In genomic region chr4:133211751-133212561, GRCm38 (mm10) we compare ENCODE assay signal across 9 mouse cellular contexts. TPM values are rescaled to one million over a fixed set of nuclear protein-coding genes. Genes with fewer than 3 reads are reported as not detected.
DNase-seq lines count a peak whose midpoint lies in the region; ATAC-seq and TF ChIP-seq lines count a peak whose summit lies in the region.
"Had no signal": no experiment of that assay in that cellular context is flagged by ENCODE, and none has a peak within 500 bp of the region (broad histone marks: within the 10 kb centered on the region; RNA-seq: fewer than 3 reads in every experiment).

Gene Cd164l2, plus strand, starts transcription at chr4:133212131.
Gene Gpr3, minus strand, starts transcription at chr4:133212536.

- peak within 1 kb of the TSS; percentile 63 for H3K9ac ChIP-seq in hindbrain, embryonic 15.5 days

- 0 out of 2 replicates have a peak, but pooled peaks have one; percentile 3 for ATAC-seq in frontal cortex, adult (ENCODE audit: low TSS enrichment)
- ATAC-seq in hindbrain, embryonic 15.5 days (ENCODE audit: low FRiP score, low read depth) = peak; percentile 74

- H3K27ac ChIP-seq in testis, adult 2 months (ENCODE audit: control insufficient read depth, insufficient read depth, low read depth, low read length) = no peak within 1 kb of the TSS; the same call in 1 of the 2 replicates
- H3K27ac ChIP-seq in hindbrain, embryonic 15.5 days (replicated peaks) = no peak within 1 kb of the TSS

- no peaks in the 10 kb centered on the region for H3K27me3 ChIP-seq in testis, adult 2 months (ENCODE audit: control insufficient read depth, insufficient read depth, low read length)
- H3K27me3 ChIP-seq in hindbrain, embryonic 15.5 days = peaks cover 15% of the 10 kb centered on the region
- H3K27me3 ChIP-seq in myocyte (ENCODE audit: control insufficient read depth, insufficient read depth, insufficient read length) = no peaks in the 10 kb centered on the region

- H3K4me1 ChIP-seq in testis, adult 2 months (ENCODE audit: control insufficient read depth, insufficient read depth, low read length) = peaks cover 25% of the 10 kb centered on the region
- peaks cover 26% of the 10 kb centered on the region for H3K4me1 ChIP-seq in hindbrain, embryonic 15.5 days (replicated peaks)

- no peak for DNase-seq in frontal cortex, postnatal 14 days (ENCODE audit: low spot score in 2 of 2)
- no peak for DNase-seq in testis, postnatal 14 days (ENCODE audit: low spot score)
- DNase-seq in adrenal gland, postnatal 36 days = no peak
- no peak for DNase-seq in ovary, postnatal 14 days (ENCODE audit: low spot score)

- H3ac ChIP-seq in myocyte (ENCODE audit: control insufficient read depth, insufficient read length) = peak within 1 kb of the TSS; percentile 24

- no peak for TF ChIP-seq POLR2A in testis, adult 2 months (IDR thresholded peaks at IDR 0.05; ENCODE audit: control insufficient read depth, low read depth, low read length)
- TF ChIP-seq POLR2A in myocyte (IDR thresholded peaks at IDR 0.05; ENCODE audit: insufficient read length, low read depth) = no peak

- WGBS in hindbrain, embryonic 15.5 days = 1% methylated on average over 51 of the region's 52 CpGs

- no peaks in the 10 kb centered on the region for H3K9me3 ChIP-seq in hindbrain, embryonic 15.5 days

- peak within 1 kb of the TSS; percentile 88 for H3K4me2 ChIP-seq in hindbrain, embryonic 15.5 days
- H3K4me2 ChIP-seq in myocyte (ENCODE audit: low read depth) = peak within 1 kb of the TSS; percentile 92

- H3K79me2 ChIP-seq in myocyte (ENCODE audit: control insufficient read depth, insufficient read depth) = no peaks in the 10 kb centered on the region

- H3K36me3 ChIP-seq in testis, adult 2 months (ENCODE audit: control insufficient read depth, insufficient read depth, low read length) = no peaks in the 10 kb centered on the region
- no peaks in the 10 kb centered on the region for H3K36me3 ChIP-seq in hindbrain, embryonic 15.5 days
- H3K36me3 ChIP-seq in myocyte (ENCODE audit: control insufficient read depth, insufficient read depth) = no peaks in the 10 kb centered on the region

- TF ChIP-seq CTCF in testis, adult 2 months (IDR thresholded peaks at IDR 0.05; ENCODE audit: control insufficient read depth, insufficient read depth, insufficient replicate concordance, low read depth, low read length) = no peak

- peak within 1 kb of the TSS; percentile 87 for H3K4me3 ChIP-seq in testis, adult 2 months (ENCODE audit: control insufficient read depth, low read depth, low read length)
- peak within 1 kb of the TSS; percentile 67 for H3K4me3 ChIP-seq in hindbrain, embryonic 15.5 days
- peak within 1 kb of the TSS; percentile 18 for H3K4me3 ChIP-seq in myocyte

TF ChIP-seq in myocyte, 11 proteins besides CTCF, POLR2A, EP300 and RAD21:
- no peak for TF ChIP-seq MYOG (IDR thresholded peaks at IDR 0.05; ENCODE audit: control insufficient read depth in 1 of 3, insufficient read depth in 1 of 3, insufficient read length in 2 of 3, low read depth in 2 of 3)
- TF ChIP-seq USF1 (IDR thresholded peaks at IDR 0.05; ENCODE audit: low read depth) = no peak
- no peak for TF ChIP-seq REST (IDR thresholded peaks at IDR 0.05; ENCODE audit: insufficient read depth, insufficient read length)
- no peak for TF ChIP-seq SRF (IDR thresholded peaks at IDR 0.05; ENCODE audit: control insufficient read depth, insufficient read length, low read depth)
- TF ChIP-seq TCF12 (IDR thresholded peaks at IDR 0.05; ENCODE audit: insufficient read depth, poor library complexity, severe bottlenecking) = no peak
- TF ChIP-seq TCF3 (IDR thresholded peaks at IDR 0.05; ENCODE audit: insufficient read length, low read depth) = no peak
- no peak for TF ChIP-seq E2F4 (IDR thresholded peaks at IDR 0.05; ENCODE audit: insufficient read depth)
- TF ChIP-seq MYOD1 (IDR thresholded peaks at IDR 0.05; ENCODE audit: control insufficient read depth in 1 of 3, insufficient read length in 2 of 3, low read depth in 2 of 3) = no peak
- TF ChIP-seq CEBPB (IDR thresholded peaks at IDR 0.05; ENCODE audit: insufficient read depth, poor library complexity, severe bottlenecking) = no peak
- TF ChIP-seq POLR2AphosphoS2 (IDR thresholded peaks at IDR 0.05; ENCODE audit: insufficient read length, low read depth) = no peak
- no peak for TF ChIP-seq MAX (IDR thresholded peaks at IDR 0.05; ENCODE audit: low read depth)

RNA-seq across cellular contexts. Expression of gene Cd164l2, which starts in this region (rescaled TPM):
- polyA plus RNA-seq in testis, adult 2 months (2012; rRNA removed) = 10.0 and 10.7 TPM in 2 replicates
- 3.0 and 4.5 TPM in 2 replicates for polyA plus RNA-seq in hindbrain, embryonic 15.5 days (2015; fragmentation: Nextera tagmentation; extraction: Ambion mirVana)
- polyA plus RNA-seq in myocyte (2012; fragmentation: generic; extraction: Trizol) = 0.22 TPM
- total RNA-seq in adrenal gland, postnatal 36 days (2021) = 1 to 10 TPM in 1 of 2 experiments, under 1 TPM in 1; 0.79 to 1.1 TPM
- total RNA-seq: hematopoietic stem cell, adult 5-6 weeks had no signal

RNA-seq across cellular contexts. Expression of gene Gpr3, which starts in this region (rescaled TPM):
- 7.0 and 9.2 TPM in 2 replicates for polyA plus RNA-seq in testis, adult 2 months (2012; rRNA removed)
- 1.6 and 2.7 TPM in 2 replicates for polyA plus RNA-seq in hindbrain, embryonic 15.5 days (2015; fragmentation: Nextera tagmentation; extraction: Ambion mirVana)
- polyA plus RNA-seq in myocyte (2012; fragmentation: generic; extraction: Trizol) = 0.40 TPM
- total RNA-seq in adrenal gland, postnatal 36 days (2021) = under 1 TPM; 0.63 to 0.89 TPM

Comparison
In these comparisons a context has a peak if more than half of its experiments do, and no peak if none do; other contexts are left out.
1. H3K4me3 ChIP-seq: peak in every context shown above with its lines; median percentile 87 in testis, adult 2 months; 67 in hindbrain, embryonic 15.5 days; 18 in myocyte.